Mouse (Mus musculus): ENCODE measurements around the gene Tmem161a. TPM values are rescaled to one million over a fixed set of nuclear protein-coding genes. Genes with fewer than 3 reads are reported as not detected.
"Not testable (repeated sequence)": the region's sequence is repeated elsewhere in the genome, so short reads cannot be mapped to it uniquely, and the experiment has no call there.

Tmem161a gene
- polyA plus RNA-seq, 1 experiment = 57.8 TPM

DNA sequence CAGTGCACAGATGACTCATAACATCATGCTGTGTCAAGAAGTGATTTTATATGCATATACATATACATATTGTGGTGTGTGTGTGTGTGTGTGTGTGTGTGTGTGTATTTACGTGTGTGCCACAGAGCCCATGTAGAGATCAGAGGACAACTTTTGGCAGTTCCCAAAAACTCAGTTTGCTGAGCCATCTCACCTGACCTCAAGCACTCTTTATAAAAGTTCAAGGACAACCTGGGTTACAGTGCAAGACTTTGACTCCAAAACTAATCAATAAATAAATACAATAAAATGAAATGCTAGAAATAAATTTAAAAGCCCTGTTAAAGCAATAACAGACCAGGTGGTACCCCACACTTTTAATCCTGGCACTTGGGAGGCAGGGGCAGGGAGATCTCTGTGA lies 39.1 kb downstream of the Tmem161a start:
- TF ChIP-seq MAX (IDR thresholded peaks at IDR 0.05) (no peak), CTCF (IDR thresholded peaks at IDR 0.05; ENCODE audit: control insufficient read depth, insufficient read depth, insufficient read length) (no peak), CEBPB (IDR thresholded peaks at IDR 0.05; ENCODE audit: low read depth) (no peak), MYOD1 (IDR thresholded peaks at IDR 0.05; ENCODE audit: control insufficient read depth, insufficient read length, low read depth) (no peak), MYOG (IDR thresholded peaks at IDR 0.05; ENCODE audit: control insufficient read depth, extremely low read depth, insufficient read length) (no peak), USF1 (IDR thresholded peaks at IDR 0.05; ENCODE audit: low read depth) (no peak), FOSL1 (IDR thresholded peaks at IDR 0.05; ENCODE audit: insufficient read depth, low read length, poor library complexity, severe bottlenecking) (no peak)
- Histone ChIP-seq H3K79me2 (ENCODE audit: control insufficient read depth, insufficient read depth) (no peaks in the 10 kb centered on the region), H3K36me3 (ENCODE audit: control insufficient read depth, insufficient read depth) (no peaks in the 10 kb centered on the region), H3K4me3 (ENCODE audit: insufficient read depth, poor library complexity, severe bottlenecking) (peak overlapping the region; percentile 38), H3ac (ENCODE audit: control insufficient read depth, insufficient read length, low read depth) (no peak overlapping the region), H3K27me3 (ENCODE audit: control insufficient read depth, insufficient read depth, insufficient read length) (peaks cover 4% of the 10 kb centered on the region), H3K79me3 (ENCODE audit: low read depth) (no peaks in the 10 kb centered on the region)

GRCm38 (mm10) chr8:70211726-70212111 lies 39.6 kb downstream of the Tmem161a start:
- peak overlapping the region; percentile 27 for H3ac ChIP-seq (ENCODE audit: control insufficient read depth, insufficient read length, low read depth)
- TF ChIP-seq MAX (IDR thresholded peaks at IDR 0.05) (peak; percentile 55), MYOD1 (IDR thresholded peaks at IDR 0.05; ENCODE audit: control insufficient read depth, insufficient read length, low read depth) (no peak)
- no peaks in the 10 kb centered on the region for H3K79me2 ChIP-seq (ENCODE audit: control insufficient read depth, insufficient read depth)
- peaks cover 4% of the 10 kb centered on the region for H3K27me3 ChIP-seq (ENCODE audit: control insufficient read depth, insufficient read depth, insufficient read length)
- no peaks in the 10 kb centered on the region for H3K36me3 ChIP-seq (ENCODE audit: control insufficient read depth, insufficient read depth)
- H3K4me3 ChIP-seq (ENCODE audit: insufficient read depth, poor library complexity, severe bottlenecking) = peak overlapping the region; percentile 38
- no peaks in the 10 kb centered on the region for H3K79me3 ChIP-seq (ENCODE audit: low read depth)

GRCm38 (mm10) chr8:70212112-70213055 lies 40.2 kb downstream of the Tmem161a start, which contains the start of gene Slc25a42:
Gene Slc25a42 (minus strand): TSS chr8:70212305.
- TF ChIP-seq CEBPB (IDR thresholded peaks at IDR 0.05; ENCODE audit: low read depth) = no peak
- no peak for TF ChIP-seq MAX (IDR thresholded peaks at IDR 0.05)
- TF ChIP-seq MYOD1 (IDR thresholded peaks at IDR 0.05; ENCODE audit: control insufficient read depth, insufficient read length, low read depth) = no peak
- no peak for TF ChIP-seq USF1 (IDR thresholded peaks at IDR 0.05; ENCODE audit: low read depth)
- no peak for TF ChIP-seq MYOG (IDR thresholded peaks at IDR 0.05; ENCODE audit: control insufficient read depth, extremely low read depth, insufficient read length)
- no peak for TF ChIP-seq FOSL1 (IDR thresholded peaks at IDR 0.05; ENCODE audit: insufficient read depth, low read length, poor library complexity, severe bottlenecking)
- no peak for TF ChIP-seq CTCF (IDR thresholded peaks at IDR 0.05; ENCODE audit: control insufficient read depth, insufficient read depth, insufficient read length)
- no peaks in the 10 kb centered on the region for H3K27me3 ChIP-seq (ENCODE audit: control insufficient read depth, insufficient read depth, insufficient read length)
- H3K79me2 ChIP-seq (ENCODE audit: control insufficient read depth, insufficient read depth) = no peaks in the 10 kb centered on the region

GRCm38 (mm10) chr8:70214411-70214810 lies 42.3 kb downstream of the Tmem161a start:
- H3K36me3 ChIP-seq (ENCODE audit: control insufficient read depth, insufficient read depth) = no peaks in the 10 kb centered on the region
- TF ChIP-seq CTCF (IDR thresholded peaks at IDR 0.05; ENCODE audit: control insufficient read depth, insufficient read depth, insufficient read length) (no peak), MYOG (IDR thresholded peaks at IDR 0.05; ENCODE audit: control insufficient read depth, extremely low read depth, insufficient read length) (no peak), CEBPB (IDR thresholded peaks at IDR 0.05; ENCODE audit: low read depth) (no peak), FOSL1 (IDR thresholded peaks at IDR 0.05; ENCODE audit: insufficient read depth, low read length, poor library complexity, severe bottlenecking) (no peak), MYOD1 (IDR thresholded peaks at IDR 0.05; ENCODE audit: control insufficient read depth, insufficient read length, low read depth) (no peak), USF1 (IDR thresholded peaks at IDR 0.05; ENCODE audit: low read depth) (no peak), MAX (IDR thresholded peaks at IDR 0.05) (no peak)
- H3K79me3 ChIP-seq (ENCODE audit: low read depth) = no peaks in the 10 kb centered on the region
- no peaks in the 10 kb centered on the region for H3K79me2 ChIP-seq (ENCODE audit: control insufficient read depth, insufficient read depth)
- no peaks in the 10 kb centered on the region for H3K27me3 ChIP-seq (ENCODE audit: control insufficient read depth, insufficient read depth, insufficient read length)
- H3ac ChIP-seq (ENCODE audit: control insufficient read depth, insufficient read length, low read depth) = no peak overlapping the region
- no peak overlapping the region for H3K4me3 ChIP-seq (ENCODE audit: insufficient read depth, poor library complexity, severe bottlenecking)

More at GRCm38 (mm10) chr8:70212112-70213055, 40.2 kb downstream of the Tmem161a start, which contains the start of gene Slc25a42:
- Histone ChIP-seq H3ac (ENCODE audit: control insufficient read depth, insufficient read length, low read depth) (peak within 1 kb of the TSS; percentile 45), H3K79me3 (ENCODE audit: low read depth) (no peaks in the 10 kb centered on the region), H3K36me3 (ENCODE audit: control insufficient read depth, insufficient read depth) (no peaks in the 10 kb centered on the region), H3K4me3 (ENCODE audit: insufficient read depth, poor library complexity, severe bottlenecking) (peak within 1 kb of the TSS; percentile 38)

GRCm38 (mm10) chr8:70215092-70215491 lies 42.9 kb downstream of the Tmem161a start:
- Histone ChIP-seq H3K79me2 (ENCODE audit: control insufficient read depth, insufficient read depth) (no peaks in the 10 kb centered on the region), H3K4me3 (ENCODE audit: insufficient read depth, poor library complexity, severe bottlenecking) (no peak overlapping the region), H3K27me3 (ENCODE audit: control insufficient read depth, insufficient read depth, insufficient read length) (no peaks in the 10 kb centered on the region), H3K79me3 (ENCODE audit: low read depth) (no peaks in the 10 kb centered on the region), H3ac (ENCODE audit: control insufficient read depth, insufficient read length, low read depth) (no peak overlapping the region), H3K36me3 (ENCODE audit: control insufficient read depth, insufficient read depth) (no peaks in the 10 kb centered on the region)
- TF ChIP-seq MYOG (IDR thresholded peaks at IDR 0.05; ENCODE audit: control insufficient read depth, extremely low read depth, insufficient read length) (no peak), MAX (IDR thresholded peaks at IDR 0.05) (no peak), CTCF (IDR thresholded peaks at IDR 0.05; ENCODE audit: control insufficient read depth, insufficient read depth, insufficient read length) (no peak), USF1 (IDR thresholded peaks at IDR 0.05; ENCODE audit: low read depth) (no peak), MYOD1 (IDR thresholded peaks at IDR 0.05; ENCODE audit: control insufficient read depth, insufficient read length, low read depth) (no peak), FOSL1 (IDR thresholded peaks at IDR 0.05; ENCODE audit: insufficient read depth, low read length, poor library complexity, severe bottlenecking) (no peak), CEBPB (IDR thresholded peaks at IDR 0.05; ENCODE audit: low read depth) (no peak)

DNA sequence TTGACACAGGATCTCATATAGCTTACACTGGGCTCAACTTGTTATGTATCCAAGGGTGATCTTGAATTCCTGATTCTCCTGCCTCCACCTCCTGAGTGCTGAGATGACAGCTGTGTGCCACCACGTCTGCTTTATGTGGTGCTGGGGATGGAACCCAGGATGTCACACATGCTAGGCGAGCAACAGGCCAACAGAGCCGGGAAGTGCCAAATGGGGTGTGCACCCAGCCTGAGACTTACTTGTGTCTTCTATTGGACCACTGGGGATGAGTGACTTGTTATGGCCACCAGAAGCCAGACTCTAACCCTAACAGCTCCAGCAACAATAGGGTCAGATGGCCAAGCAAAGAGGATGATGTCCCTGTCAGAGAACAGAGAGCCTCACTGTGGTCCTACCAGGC lies 44.0 kb downstream of the Tmem161a start:
- not testable (repeated sequence) for H3K79me2 ChIP-seq (ENCODE audit: control insufficient read depth, insufficient read depth); H3K36me3 ChIP-seq (ENCODE audit: control insufficient read depth, insufficient read depth); H3K27me3 ChIP-seq (ENCODE audit: control insufficient read depth, insufficient read depth, insufficient read length); H3K79me3 ChIP-seq (ENCODE audit: low read depth); H3ac ChIP-seq (ENCODE audit: control insufficient read depth, insufficient read length, low read depth); H3K4me3 ChIP-seq (ENCODE audit: insufficient read depth, poor library complexity, severe bottlenecking)
